Mouse (Mus musculus): ENCODE results near the gene Gm28048. TPM values are rescaled to one million over a fixed set of nuclear protein-coding genes. Genes with fewer than 3 reads are reported as not detected.

The Gm28048 gene
- 15.8 and 20.3 TPM in 2 replicates for polyA plus RNA-seq (2015; fragmentation: Nextera tagmentation; extraction: Ambion mirVana)

GRCm38 (mm10) chr11:22981984-22982757, at the start of gene Gm28048, which contains the start of gene Commd1:
Gene Gm28048, minus strand, starts transcription at chr11:22982090.
Gene Commd1, minus strand, starts transcription at chr11:22982382.
- Histone ChIP-seq H3K9ac (ENCODE audit: low read depth, low read length) (peak within 1 kb of the TSS; percentile 70), H3K9me3 (ENCODE audit: control insufficient read depth) (no peaks in the 10 kb centered on the region), H3K4me1 (replicated peaks; ENCODE audit: control insufficient read depth, insufficient read depth, low read length) (peaks cover 5% of the 10 kb centered on the region; the same call in 1 of the 2 replicates), H3K4me3 (ENCODE audit: low read depth, low read length) (peak within 1 kb of the TSS; percentile 56), H3K4me2 (replicated peaks; ENCODE audit: low read depth) (peak within 1 kb of the TSS; percentile 65), H3K36me3 (ENCODE audit: control insufficient read depth, insufficient read depth) (peaks cover 13% of the 10 kb centered on the region; the same call in 1 of the 2 replicates), H3K27ac (ENCODE audit: low read depth, low read length) (peak within 1 kb of the TSS; percentile 89), H3K27me3 (replicated peaks; ENCODE audit: control insufficient read depth, insufficient read depth, low read length) (no peaks in the 10 kb centered on the region)
- 2% methylated on average over 40 of the region's 42 CpGs for WGBS
- TF ChIP-seq CTCF (IDR thresholded peaks at IDR 0.05; ENCODE audit: low read depth): peak; percentile 77
- ATAC-seq: peak; percentile 90

GRCm38 (mm10) chr11:23029399-23029798, 47.5 kb upstream of the Gm28048 start:
- Histone ChIP-seq H3K9me3 (ENCODE audit: control insufficient read depth) (no peaks in the 10 kb centered on the region), H3K4me2 (replicated peaks; ENCODE audit: low read depth) (no peak overlapping the region), H3K9ac (ENCODE audit: low read depth, low read length) (no peak overlapping the region), H3K27me3 (replicated peaks; ENCODE audit: control insufficient read depth, insufficient read depth, low read length) (no peaks in the 10 kb centered on the region), H3K27ac (ENCODE audit: low read depth, low read length) (no peak overlapping the region), H3K36me3 (ENCODE audit: control insufficient read depth, insufficient read depth) (no peaks in the 10 kb centered on the region), H3K4me3 (ENCODE audit: low read depth, low read length) (no peak overlapping the region), H3K4me1 (replicated peaks; ENCODE audit: control insufficient read depth, insufficient read depth, low read length) (no peaks in the 10 kb centered on the region)
- no peak for ATAC-seq
- TF ChIP-seq CTCF (IDR thresholded peaks at IDR 0.05; ENCODE audit: low read depth): no peak
- WGBS: 39% methylated on average over 6 of the region's 6 CpGs

- peak; percentile 67 for ATAC-seq
- no peak for TF ChIP-seq CTCF (IDR thresholded peaks at IDR 0.05; ENCODE audit: low read depth)
- 22% methylated on average over 3 of the region's 3 CpGs for WGBS
These were observed 47.1 kb upstream of the Gm28048 start for GRCm38 (mm10) chr11:23028957-23029356.

GRCm38 (mm10) chr11:23024169-23024568, 42.3 kb upstream of the Gm28048 start:
- Histone ChIP-seq H3K9ac (ENCODE audit: low read depth, low read length) (no peak overlapping the region), H3K27me3 (replicated peaks; ENCODE audit: control insufficient read depth, insufficient read depth, low read length) (no peaks in the 10 kb centered on the region), H3K9me3 (ENCODE audit: control insufficient read depth) (no peaks in the 10 kb centered on the region), H3K4me2 (replicated peaks; ENCODE audit: low read depth) (no peak overlapping the region), H3K36me3 (ENCODE audit: control insufficient read depth, insufficient read depth) (no peaks in the 10 kb centered on the region), H3K27ac (ENCODE audit: low read depth, low read length) (no peak overlapping the region), H3K4me1 (replicated peaks; ENCODE audit: control insufficient read depth, insufficient read depth, low read length) (no peaks in the 10 kb centered on the region), H3K4me3 (ENCODE audit: low read depth, low read length) (no peak overlapping the region)
- TF ChIP-seq CTCF (IDR thresholded peaks at IDR 0.05; ENCODE audit: low read depth): no peak
- WGBS: 89% methylated on average over 3 of the region's 3 CpGs
- ATAC-seq: no peak

More at GRCm38 (mm10) chr11:23028957-23029356, 47.1 kb upstream of the Gm28048 start:
- Histone ChIP-seq H3K36me3 (ENCODE audit: control insufficient read depth, insufficient read depth) (no peaks in the 10 kb centered on the region), H3K4me2 (replicated peaks; ENCODE audit: low read depth) (no peak overlapping the region), H3K4me1 (replicated peaks; ENCODE audit: control insufficient read depth, insufficient read depth, low read length) (no peaks in the 10 kb centered on the region), H3K27ac (ENCODE audit: low read depth, low read length) (no peak overlapping the region), H3K4me3 (ENCODE audit: low read depth, low read length) (no peak overlapping the region), H3K9me3 (ENCODE audit: control insufficient read depth) (no peaks in the 10 kb centered on the region), H3K27me3 (replicated peaks; ENCODE audit: control insufficient read depth, insufficient read depth, low read length) (no peaks in the 10 kb centered on the region), H3K9ac (ENCODE audit: low read depth, low read length) (no peak overlapping the region)

- Histone ChIP-seq H3K27me3 (replicated peaks; ENCODE audit: control insufficient read depth, insufficient read depth, low read length) (no peaks in the 10 kb centered on the region), H3K27ac (ENCODE audit: low read depth, low read length) (no peak overlapping the region)
- ATAC-seq: no peak
These were observed 41.3 kb upstream of the Gm28048 start for GRCm38 (mm10) chr11:23023155-23023554.

GRCm38 (mm10) chr11:23020841-23021240, 39.0 kb upstream of the Gm28048 start:
- Histone ChIP-seq H3K36me3 (ENCODE audit: control insufficient read depth, insufficient read depth) (no peaks in the 10 kb centered on the region), H3K4me3 (ENCODE audit: low read depth, low read length) (no peak overlapping the region), H3K9me3 (ENCODE audit: control insufficient read depth) (no peaks in the 10 kb centered on the region), H3K27ac (ENCODE audit: low read depth, low read length) (no peak overlapping the region), H3K9ac (ENCODE audit: low read depth, low read length) (no peak overlapping the region), H3K4me2 (replicated peaks; ENCODE audit: low read depth) (no peak overlapping the region), H3K27me3 (replicated peaks; ENCODE audit: control insufficient read depth, insufficient read depth, low read length) (no peaks in the 10 kb centered on the region), H3K4me1 (replicated peaks; ENCODE audit: control insufficient read depth, insufficient read depth, low read length) (no peaks in the 10 kb centered on the region)
- 96% methylated on average over 14 of the region's 14 CpGs for WGBS
- no peak for ATAC-seq
- TF ChIP-seq CTCF (IDR thresholded peaks at IDR 0.05; ENCODE audit: low read depth): no peak

More at GRCm38 (mm10) chr11:23023155-23023554, 41.3 kb upstream of the Gm28048 start:
- no peak overlapping the region for H3K4me3 ChIP-seq (ENCODE audit: low read depth, low read length)
- WGBS: 85% methylated on average over 2 of the region's 2 CpGs
- TF ChIP-seq CTCF (IDR thresholded peaks at IDR 0.05; ENCODE audit: low read depth): no peak
- no peak overlapping the region for H3K4me2 ChIP-seq (replicated peaks; ENCODE audit: low read depth)
- no peaks in the 10 kb centered on the region for H3K36me3 ChIP-seq (ENCODE audit: control insufficient read depth, insufficient read depth)
- H3K4me1 ChIP-seq (replicated peaks; ENCODE audit: control insufficient read depth, insufficient read depth, low read length): no peaks in the 10 kb centered on the region
- no peaks in the 10 kb centered on the region for H3K9me3 ChIP-seq (ENCODE audit: control insufficient read depth)
- no peak overlapping the region for H3K9ac ChIP-seq (ENCODE audit: low read depth, low read length)

Data from intestine, postnatal 0 days (tissue).